Mouse (Mus musculus): ENCODE results near the gene Plrg1. TPM values are rescaled to one million over a fixed set of nuclear protein-coding genes. Genes with fewer than 3 reads are reported as not detected.
A peak's percentile ranks its signal among the peaks of the same experiment; 100 is the strongest.

Plrg1 gene
- polyA plus RNA-seq, 1 experiment from 2014 or later: 115 TPM

DNA sequence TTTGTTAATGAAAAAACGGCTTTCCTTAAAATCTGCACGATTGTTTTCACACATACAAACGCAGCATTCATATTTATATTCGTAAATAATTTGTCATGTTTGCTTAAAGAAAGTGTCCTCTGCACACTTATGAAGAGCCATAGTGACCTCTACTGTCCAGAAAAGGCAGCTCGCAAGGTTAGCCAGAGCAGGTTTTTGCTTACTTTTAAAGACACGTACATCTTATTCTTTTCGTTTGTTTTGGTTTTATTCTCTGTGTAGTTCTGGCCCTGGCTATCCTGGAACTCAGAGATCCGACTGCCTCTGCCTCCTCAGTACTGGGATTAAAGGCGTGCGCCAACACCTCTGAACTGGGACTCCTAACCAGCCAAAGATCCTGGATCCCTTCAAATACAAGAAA, 1.6 kb upstream of the Plrg1 start:
- no peak overlapping the region for H3K4me2 ChIP-seq (replicated peaks)
- WGBS: 39% methylated on average over 10 of the region's 10 CpGs
- H3K27ac ChIP-seq (replicated peaks): no peak overlapping the region
- H3K9ac ChIP-seq (replicated peaks): no peak overlapping the region
- H3K4me1 ChIP-seq: peaks cover 10% of the 10 kb centered on the region
- H3K27me3 ChIP-seq: no peaks in the 10 kb centered on the region
- no peaks in the 10 kb centered on the region for H3K9me3 ChIP-seq
- no peak for ATAC-seq (ENCODE audit: low FRiP score, low read depth)
- H3K4me3 ChIP-seq: no peak overlapping the region
- peaks cover 15% of the 10 kb centered on the region for H3K36me3 ChIP-seq

DNA sequence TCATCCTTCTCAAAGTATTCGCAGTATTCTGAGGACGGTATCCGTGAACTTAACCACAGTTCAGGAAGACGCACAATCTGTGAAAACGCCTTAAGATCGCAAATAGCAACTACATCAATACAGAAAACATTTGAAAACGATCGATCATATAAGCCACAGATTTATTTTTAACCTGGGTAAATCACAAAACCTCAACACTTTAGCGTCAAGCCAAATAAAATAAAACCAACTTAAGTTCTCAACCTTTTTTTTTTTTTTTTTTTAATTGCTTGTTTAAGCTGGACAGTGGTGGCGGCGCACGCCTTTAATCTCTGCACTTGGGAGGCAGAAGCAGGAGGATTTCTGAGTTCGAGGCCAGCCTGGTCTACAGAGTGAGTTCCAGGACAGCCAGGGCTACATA, 563 bp upstream of the Plrg1 start:
- Histone ChIP-seq H3K4me3 (peak overlapping the region; percentile 84), H3K4me1 (peaks cover 10% of the 10 kb centered on the region), H3K27me3 (no peaks in the 10 kb centered on the region), H3K9me3 (no peaks in the 10 kb centered on the region), H3K4me2 (replicated peaks) (peak overlapping the region; percentile 42), H3K36me3 (peaks cover 25% of the 10 kb centered on the region), H3K9ac (replicated peaks) (no peak overlapping the region), H3K27ac (replicated peaks) (no peak overlapping the region)
- no peak for ATAC-seq (ENCODE audit: low FRiP score, low read depth)
- WGBS: 40% methylated on average over 13 of the region's 13 CpGs

- Histone ChIP-seq H3K27ac (replicated peaks) (no peak overlapping the region), H3K27me3 (no peaks in the 10 kb centered on the region), H3K9me3 (no peaks in the 10 kb centered on the region), H3K4me2 (replicated peaks) (no peak overlapping the region), H3K4me3 (no peak overlapping the region), H3K4me1 (peaks cover 10% of the 10 kb centered on the region), H3K36me3 (peaks cover 48% of the 10 kb centered on the region), H3K9ac (replicated peaks) (no peak overlapping the region)
- ATAC-seq (ENCODE audit: low FRiP score, low read depth): no peak
- 93% methylated on average over 2 of the region's 2 CpGs for WGBS
Observed at GRCm38 (mm10) chr3:83057046-83057445, 1.7 kb downstream of the Plrg1 start.

DNA sequence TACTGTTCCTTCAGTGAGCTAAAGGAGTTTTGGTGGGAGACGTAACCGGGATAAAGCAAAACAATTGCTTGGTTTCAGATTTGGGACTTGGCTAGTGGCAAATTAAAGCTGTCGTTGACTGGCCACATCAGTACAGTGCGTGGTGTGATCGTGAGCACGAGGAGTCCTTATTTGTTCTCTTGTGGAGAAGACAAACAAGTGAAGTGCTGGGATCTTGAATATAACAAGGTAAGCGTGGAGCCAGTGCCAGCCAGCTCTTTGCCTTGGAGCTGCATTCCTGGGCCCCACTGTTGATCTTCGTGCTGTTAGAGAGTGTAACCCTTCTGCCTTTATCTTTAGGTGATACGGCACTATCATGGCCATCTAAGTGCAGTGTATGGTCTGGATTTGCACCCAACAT, 12.6 kb downstream of the Plrg1 start:
- no peak for ATAC-seq (ENCODE audit: low FRiP score, low read depth)
- Histone ChIP-seq H3K27ac (replicated peaks) (no peak overlapping the region), H3K4me2 (replicated peaks) (no peak overlapping the region), H3K27me3 (no peaks in the 10 kb centered on the region), H3K36me3 (peaks cover 94% of the 10 kb centered on the region), H3K4me3 (no peak overlapping the region), H3K4me1 (no peaks in the 10 kb centered on the region), H3K9ac (replicated peaks) (no peak overlapping the region), H3K9me3 (no peaks in the 10 kb centered on the region)
- 96% methylated on average over 9 of the region's 9 CpGs for WGBS

GRCm38 (mm10) chr3:83068869-83069268, 13.5 kb downstream of the Plrg1 start:
- Histone ChIP-seq H3K4me3 (no peak overlapping the region), H3K27me3 (no peaks in the 10 kb centered on the region), H3K4me2 (replicated peaks) (no peak overlapping the region), H3K9ac (replicated peaks) (no peak overlapping the region), H3K9me3 (no peaks in the 10 kb centered on the region), H3K36me3 (peaks cover 95% of the 10 kb centered on the region), H3K27ac (replicated peaks) (no peak overlapping the region), H3K4me1 (no peaks in the 10 kb centered on the region)
- 95% methylated on average over 13 of the region's 13 CpGs for WGBS
- no peak for ATAC-seq (ENCODE audit: low FRiP score, low read depth)

- Histone ChIP-seq H3K4me1 (no peaks in the 10 kb centered on the region), H3K27ac (replicated peaks) (no peak overlapping the region), H3K36me3 (peaks cover 87% of the 10 kb centered on the region), H3K27me3 (no peaks in the 10 kb centered on the region), H3K4me2 (replicated peaks) (no peak overlapping the region), H3K9me3 (no peaks in the 10 kb centered on the region), H3K9ac (replicated peaks) (no peak overlapping the region), H3K4me3 (no peak overlapping the region)
- no peak for ATAC-seq (ENCODE audit: low FRiP score, low read depth)
- WGBS: 94% methylated on average over 4 of the region's 4 CpGs
Observed at GRCm38 (mm10) chr3:83070231-83070630, 14.9 kb downstream of the Plrg1 start.

DNA sequence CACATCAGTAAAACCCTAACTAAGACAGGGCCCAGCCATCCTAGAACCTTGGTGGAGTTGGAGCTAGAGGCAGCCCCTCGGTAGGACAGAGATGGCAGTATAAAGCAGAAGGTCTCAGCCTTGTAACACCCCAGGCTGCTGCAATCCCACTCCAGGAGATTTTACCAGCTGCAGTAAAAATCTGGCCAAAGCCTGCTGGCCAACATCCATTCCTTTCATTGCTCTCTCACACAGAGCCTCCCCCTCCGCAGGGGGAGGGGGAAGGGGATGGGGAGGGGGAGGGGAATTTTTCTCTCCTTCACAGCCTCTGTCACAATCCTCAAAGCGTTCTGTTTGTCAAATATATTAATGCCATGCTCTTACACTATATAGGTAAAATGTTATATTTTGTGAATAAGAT, 21.2 kb downstream of the Plrg1 start:
- Histone ChIP-seq H3K27ac (replicated peaks) (no peak overlapping the region), H3K4me3 (no peak overlapping the region), H3K9ac (replicated peaks) (no peak overlapping the region), H3K9me3 (no peaks in the 10 kb centered on the region), H3K27me3 (no peaks in the 10 kb centered on the region), H3K4me1 (peaks cover 8% of the 10 kb centered on the region; the same call in 1 of the 2 replicates), H3K4me2 (replicated peaks) (no peak overlapping the region), H3K36me3 (peaks cover 26% of the 10 kb centered on the region)
- ATAC-seq (ENCODE audit: low FRiP score, low read depth): peak; percentile 14; the same call in 1 of the 2 replicates
- 45% methylated on average over 2 of the region's 3 CpGs for WGBS

DNA sequence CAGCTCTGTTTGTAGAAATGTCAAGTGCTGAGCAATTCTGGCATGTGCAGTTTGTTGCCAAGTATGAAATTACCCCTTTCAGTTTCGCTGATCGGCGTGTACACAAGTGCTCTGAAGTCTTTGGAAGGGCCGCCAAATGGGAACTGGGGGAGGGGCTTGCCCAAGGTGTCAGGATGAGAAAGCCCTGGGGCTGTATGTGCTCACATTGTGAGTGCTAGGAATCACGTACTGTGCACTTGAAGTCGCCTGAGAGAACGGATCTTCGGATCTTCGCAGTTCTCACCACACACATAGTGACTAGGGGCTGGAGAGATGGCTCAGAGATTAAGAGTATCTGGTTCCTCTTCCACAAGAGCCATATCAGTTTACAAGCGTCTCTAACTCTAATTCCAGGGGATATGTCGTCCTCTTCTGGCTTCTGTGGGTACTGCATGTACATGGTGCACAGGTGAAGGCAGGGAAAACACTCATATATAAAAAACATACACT, 25.3 kb downstream of the Plrg1 start:
- peak; percentile 57 for ATAC-seq (ENCODE audit: low FRiP score, low read depth)
- peak overlapping the region; percentile 50 for H3K4me2 ChIP-seq (replicated peaks)
- no peaks in the 10 kb centered on the region for H3K27me3 ChIP-seq
- whole genome bisulfite sequencing: 9% methylated on average over 11 of the region's 11 CpGs
- H3K4me3 ChIP-seq: peak overlapping the region; percentile 15; the same call in 1 of the 2 replicates
- H3K27ac ChIP-seq (replicated peaks): no peak overlapping the region
- peaks cover 8% of the 10 kb centered on the region; the same call in 1 of the 2 replicates for H3K4me1 ChIP-seq
- H3K9me3 ChIP-seq: no peaks in the 10 kb centered on the region
- H3K9ac ChIP-seq (replicated peaks): no peak overlapping the region
- H3K36me3 ChIP-seq: no peaks in the 10 kb centered on the region

DNA sequence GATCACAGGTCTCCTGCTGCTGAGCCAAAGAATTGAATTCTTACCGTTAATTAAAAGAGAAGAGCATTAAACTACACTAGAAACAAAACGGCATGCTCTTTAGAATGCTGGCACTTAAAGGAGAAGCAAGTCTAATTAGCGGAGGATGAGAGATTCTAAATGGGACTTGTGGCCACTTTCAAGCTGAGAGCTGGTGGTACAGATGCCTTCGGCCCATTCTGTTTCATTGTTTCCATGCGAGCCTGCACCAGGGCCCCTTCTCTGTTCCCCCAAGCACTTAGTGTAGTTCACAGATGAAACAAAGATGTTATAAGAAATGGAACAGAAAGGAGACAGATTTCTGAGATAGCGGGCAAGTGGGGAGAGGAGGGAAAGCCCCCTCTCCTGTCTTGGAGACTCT, 42.3 kb downstream of the Plrg1 start:
- H3K4me2 ChIP-seq (replicated peaks): no peak overlapping the region
- no peak for ATAC-seq (ENCODE audit: low FRiP score, low read depth)
- no peak overlapping the region for H3K9ac ChIP-seq (replicated peaks)
- peaks cover 7% of the 10 kb centered on the region for H3K27me3 ChIP-seq
- H3K27ac ChIP-seq (replicated peaks): 0 out of 2 replicates have a peak overlapping the region, but pooled peaks have one; percentile 10
- WGBS: 24% methylated on average over 6 of the region's 6 CpGs
- no peaks in the 10 kb centered on the region for H3K9me3 ChIP-seq
- H3K4me1 ChIP-seq: peaks cover 27% of the 10 kb centered on the region
- H3K4me3 ChIP-seq: no peak overlapping the region
- H3K36me3 ChIP-seq: no peaks in the 10 kb centered on the region

GRCm38 (mm10) chr3:83098546-83099034, 43.3 kb downstream of the Plrg1 start:
- Histone ChIP-seq H3K4me3 (peak overlapping the region; percentile 31), H3K27ac (replicated peaks) (peak overlapping the region; percentile 66), H3K4me1 (peaks cover 27% of the 10 kb centered on the region), H3K36me3 (no peaks in the 10 kb centered on the region), H3K4me2 (replicated peaks) (peak overlapping the region; percentile 57), H3K27me3 (peaks cover 7% of the 10 kb centered on the region), H3K9me3 (no peaks in the 10 kb centered on the region), H3K9ac (replicated peaks) (0 out of 2 replicates have a peak overlapping the region, but pooled peaks have one; percentile 28)
- 2% methylated on average over 14 of the region's 14 CpGs for WGBS
- ATAC-seq (ENCODE audit: low FRiP score, low read depth): peak; percentile 88

- H3K4me2 ChIP-seq (replicated peaks): peak overlapping the region; percentile 57
- H3K36me3 ChIP-seq: no peaks in the 10 kb centered on the region
- H3K4me3 ChIP-seq: peak overlapping the region; percentile 31; the same call in 1 of the 2 replicates
- no peaks in the 10 kb centered on the region for H3K9me3 ChIP-seq
- WGBS: 83% methylated on average over 1 of the region's 1 CpGs
- H3K4me1 ChIP-seq: peaks cover 27% of the 10 kb centered on the region
- no peak overlapping the region for H3K9ac ChIP-seq (replicated peaks)
- H3K27me3 ChIP-seq: peaks cover 7% of the 10 kb centered on the region
- peak overlapping the region; percentile 66 for H3K27ac ChIP-seq (replicated peaks)
- 0 out of 2 replicates have a peak, but pooled peaks have one; percentile 17 for ATAC-seq (ENCODE audit: low FRiP score, low read depth)
Observed at GRCm38 (mm10) chr3:83099139-83099538, 43.8 kb downstream of the Plrg1 start.

DNA sequence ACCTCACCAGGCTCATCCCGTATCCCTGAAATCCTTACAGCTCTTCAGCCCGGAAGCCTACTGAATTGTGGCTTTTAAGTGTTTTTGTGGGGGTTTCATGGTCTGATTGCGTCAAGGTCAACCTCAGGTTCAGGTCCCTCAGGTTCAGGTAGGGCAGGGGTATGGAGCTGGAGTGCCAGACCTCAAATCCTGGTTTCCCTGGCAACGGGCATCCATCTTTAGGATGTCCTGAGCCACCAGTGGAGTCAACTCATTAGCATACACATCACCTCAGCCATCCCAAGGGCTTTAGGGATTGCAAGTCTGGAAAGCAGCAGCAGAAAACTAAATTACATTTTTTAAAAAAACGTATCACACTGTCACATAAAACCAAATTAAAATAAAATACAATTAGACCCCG, 44.3 kb downstream of the Plrg1 start:
- no peak overlapping the region for H3K4me3 ChIP-seq
- peak; percentile 19; the same call in 1 of the 2 replicates for ATAC-seq (ENCODE audit: low FRiP score, low read depth)
- no peaks in the 10 kb centered on the region for H3K9me3 ChIP-seq
- H3K4me2 ChIP-seq (replicated peaks): no peak overlapping the region
- H3K27ac ChIP-seq (replicated peaks): 0 out of 2 replicates have a peak overlapping the region, but pooled peaks have one; percentile 66
- no peak overlapping the region for H3K9ac ChIP-seq (replicated peaks)
- H3K27me3 ChIP-seq: peaks cover 7% of the 10 kb centered on the region
- no peaks in the 10 kb centered on the region for H3K36me3 ChIP-seq
- H3K4me1 ChIP-seq: peaks cover 27% of the 10 kb centered on the region
- 60% methylated on average over 6 of the region's 6 CpGs for WGBS

- WGBS: 95% methylated on average over 6 of the region's 6 CpGs
- Histone ChIP-seq H3K9ac (replicated peaks) (no peak overlapping the region), H3K27me3 (peaks cover 3% of the 10 kb centered on the region; the same call in 1 of the 2 replicates)
Observed at GRCm38 (mm10) chr3:83102286-83102685, 47.0 kb downstream of the Plrg1 start.

More at GRCm38 (mm10) chr3:83102286-83102685, 47.0 kb downstream of the Plrg1 start:
- H3K9me3 ChIP-seq: no peaks in the 10 kb centered on the region
- H3K36me3 ChIP-seq: no peaks in the 10 kb centered on the region
- no peak overlapping the region for H3K4me2 ChIP-seq (replicated peaks)
- H3K4me3 ChIP-seq: no peak overlapping the region
- peaks cover 27% of the 10 kb centered on the region for H3K4me1 ChIP-seq
- ATAC-seq (ENCODE audit: low FRiP score, low read depth): no peak
- no peak overlapping the region for H3K27ac ChIP-seq (replicated peaks)

All from midbrain, embryonic 12.5 days (tissue).